Mouse (Mus musculus): ENCODE measurements around the gene Adrm1.

- TF ChIP-seq GATA1 (IDR thresholded peaks at IDR 0.05; ENCODE audit: borderline replicate concordance, low read length) (no peak), FLI1 (IDR thresholded peaks at IDR 0.05; ENCODE audit: low read length) (no peak)
Observed at GRCm38 (mm10) chr2:180175725-180176124, 4.4 kb downstream of the Adrm1 start.
